Mouse (Mus musculus) naive thymus-derived CD4-positive, alpha-beta T cell, adult 2 months (primary cell): ENCODE data around the gene Gm17571.

Experiments
- DNase-seq: peaks from one replicate; pipeline ENCODE4 v3.0.0-alpha.2; 2011; ENCODE audit warnings: low read depth

Gene Gm17571

DNA sequence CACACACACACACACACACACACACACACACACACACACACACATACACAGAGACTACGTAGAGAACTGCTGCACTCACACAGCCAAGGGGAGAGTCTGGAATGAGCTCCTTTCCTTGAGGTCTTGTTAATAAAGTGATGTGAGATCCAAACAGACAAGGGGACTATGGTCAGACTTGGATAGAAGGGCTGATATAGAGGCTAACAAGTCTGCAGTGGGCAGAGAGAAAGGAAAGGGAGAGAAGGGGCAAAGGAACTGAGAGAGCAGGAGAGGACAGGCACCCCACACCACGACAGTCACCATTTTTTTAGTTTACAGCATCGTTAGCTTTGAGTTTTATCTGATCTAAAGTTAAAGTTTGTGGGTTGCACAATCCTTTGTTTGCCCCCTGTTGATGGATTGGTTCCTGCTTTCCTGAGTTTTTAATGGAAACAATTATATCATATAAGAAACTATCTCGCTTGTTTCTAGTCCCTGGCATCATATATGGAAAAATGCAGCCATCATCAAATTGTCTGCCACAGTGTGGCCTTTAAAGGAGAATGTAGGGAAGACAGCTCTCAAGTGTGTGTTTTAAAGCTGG lies at the start of gene Gm17571:
Gm17571 (minus strand) TSS at position 51 of the 583 bp plus-strand sequence.
- DNase-seq, result no peak

GRCm38 (mm10) chr9:13495530-13495929 lies 49.0 kb upstream of the Gm17571 start:
- no peak for DNase-seq

DNA sequence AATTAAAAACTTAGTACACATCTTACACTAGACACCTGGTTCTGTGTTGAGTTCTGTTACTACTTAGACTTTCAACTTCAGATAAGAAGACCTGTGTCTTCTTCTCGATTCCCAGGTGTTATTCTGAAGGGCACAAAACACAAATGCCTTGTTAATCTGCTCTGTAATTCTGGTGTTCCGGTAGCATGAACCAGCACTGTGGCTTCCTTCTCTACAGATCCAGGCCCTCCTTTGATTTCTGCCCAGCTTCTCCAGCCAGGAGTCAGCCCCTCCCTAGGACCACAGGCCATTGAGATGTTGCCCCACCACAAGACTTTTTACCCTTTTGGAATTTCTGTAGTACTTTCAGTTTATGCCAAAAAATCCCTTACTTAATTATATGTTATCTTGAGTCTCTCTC lies 47.2 kb upstream of the Gm17571 start:
- no peak for DNase-seq

GRCm38 (mm10) chr9:13492807-13493206 lies 46.3 kb upstream of the Gm17571 start:
- DNase-seq, result no peak

- no peak for DNase-seq
Observed at GRCm38 (mm10) chr9:13491854-13492620, 45.5 kb upstream of the Gm17571 start.

- DNase-seq, result no peak
Observed at GRCm38 (mm10) chr9:13491107-13491506, 44.6 kb upstream of the Gm17571 start.

DNA sequence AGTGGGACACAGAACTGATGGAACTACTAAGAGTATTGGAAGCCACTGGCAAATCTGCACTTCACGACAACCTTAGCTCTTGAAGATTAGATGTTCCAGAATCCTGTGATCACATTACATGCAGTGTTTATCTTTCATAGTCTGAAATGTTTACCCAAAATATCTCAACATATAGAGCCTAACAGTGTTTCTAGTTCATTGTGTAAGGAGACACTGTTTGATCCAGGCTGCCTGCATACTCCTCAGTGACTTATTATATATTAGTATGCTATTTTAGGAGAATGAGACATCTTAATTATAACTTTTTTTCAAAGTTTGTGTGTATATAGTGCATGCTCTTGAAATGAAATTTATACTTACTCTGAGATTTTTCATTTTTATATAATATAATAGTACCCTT lies 39.4 kb upstream of the Gm17571 start:
- DNase-seq, result no peak

- DNase-seq, result peak; percentile 38
Observed at GRCm38 (mm10) chr9:13484267-13485240, 38.0 kb upstream of the Gm17571 start.

DNA sequence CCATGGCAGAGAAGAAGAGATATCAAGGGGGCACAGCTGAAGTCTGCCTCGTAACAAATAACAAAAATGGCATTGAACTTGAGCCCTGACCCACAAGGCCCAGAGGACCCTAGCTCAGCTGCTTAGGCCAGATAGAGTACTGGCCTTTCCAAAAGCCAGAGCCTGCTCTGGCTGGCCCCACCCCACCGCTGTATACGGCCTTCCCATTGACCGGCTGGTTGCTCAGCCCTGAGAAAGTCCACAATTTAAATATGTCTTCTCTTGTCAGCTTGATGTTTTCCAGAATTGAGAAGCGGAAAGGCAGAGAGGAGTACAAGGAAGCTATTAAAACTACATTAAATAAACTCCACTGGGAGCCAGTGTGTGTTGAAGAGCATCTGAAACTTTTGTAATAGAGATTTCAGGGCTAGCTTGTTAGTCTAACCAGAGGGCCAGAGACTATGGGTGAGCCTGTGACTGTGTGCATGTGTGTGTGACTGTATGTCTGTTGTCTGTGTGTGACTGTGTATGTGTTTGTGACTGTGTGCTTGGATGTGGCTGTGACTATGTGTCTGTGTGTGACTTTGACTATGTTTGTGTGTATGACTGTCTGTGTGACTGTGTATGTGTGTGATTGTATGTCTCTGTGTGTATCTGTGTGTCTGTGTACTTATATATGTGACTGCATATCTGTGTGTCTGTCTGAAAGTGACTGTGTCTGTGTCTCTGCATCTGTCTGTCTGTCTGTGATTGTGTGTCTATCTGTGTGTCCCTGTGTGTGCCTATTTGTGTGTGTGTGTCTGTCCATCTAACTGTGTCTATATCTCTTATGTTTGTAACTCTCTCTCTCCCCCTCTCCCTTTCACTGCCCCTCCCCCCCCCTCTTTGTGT lies 36.9 kb upstream of the Gm17571 start:
- peak; percentile 27 for DNase-seq

- no peak for DNase-seq
Observed at GRCm38 (mm10) chr9:13479275-13479674, 32.7 kb upstream of the Gm17571 start.

DNA sequence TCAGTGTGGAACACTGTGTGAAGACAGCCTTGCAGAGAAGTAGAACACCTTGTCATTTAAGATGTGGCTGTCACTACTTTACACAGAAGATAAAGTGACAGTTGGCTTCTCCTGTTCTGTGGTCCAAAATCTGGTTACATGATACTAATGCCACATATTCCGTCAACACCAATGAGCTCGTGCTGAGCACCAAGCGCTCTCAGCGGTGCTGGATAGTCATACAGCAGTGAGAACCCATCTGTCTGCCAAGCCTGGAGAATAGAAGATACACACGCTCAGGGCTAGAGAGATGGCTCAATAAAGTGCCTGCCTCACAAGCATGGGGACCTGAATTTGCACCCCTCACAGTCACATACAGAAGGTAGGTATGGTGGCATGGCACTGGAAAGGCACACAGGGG lies 28.4 kb upstream of the Gm17571 start:
- no peak for DNase-seq

- peak; percentile 76 for DNase-seq
Observed at GRCm38 (mm10) chr9:13470013-13470412, 23.5 kb upstream of the Gm17571 start.

- DNase-seq, result peak; percentile 63
Observed at GRCm38 (mm10) chr9:13468778-13469177, 22.2 kb upstream of the Gm17571 start.

DNA sequence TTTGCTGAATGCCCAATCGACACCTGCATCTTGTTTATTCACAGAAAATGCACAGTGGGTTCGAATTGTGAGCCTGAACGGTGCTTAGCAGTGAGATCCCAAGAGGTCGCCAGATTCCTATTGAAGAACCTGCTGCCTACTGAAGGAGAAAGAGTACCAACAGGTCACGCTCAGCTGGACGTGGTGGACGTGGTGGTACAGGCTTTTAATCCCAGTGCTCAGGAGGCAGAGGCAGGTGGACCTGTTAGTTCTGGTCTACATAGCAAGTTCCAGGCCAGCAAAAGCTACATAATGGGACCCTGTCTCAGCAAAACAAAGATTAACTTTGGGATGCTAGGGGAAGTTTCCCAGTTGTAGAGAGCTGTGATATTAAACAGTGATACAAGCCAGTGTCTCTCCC lies 21.2 kb upstream of the Gm17571 start:
- no peak for DNase-seq

DNA sequence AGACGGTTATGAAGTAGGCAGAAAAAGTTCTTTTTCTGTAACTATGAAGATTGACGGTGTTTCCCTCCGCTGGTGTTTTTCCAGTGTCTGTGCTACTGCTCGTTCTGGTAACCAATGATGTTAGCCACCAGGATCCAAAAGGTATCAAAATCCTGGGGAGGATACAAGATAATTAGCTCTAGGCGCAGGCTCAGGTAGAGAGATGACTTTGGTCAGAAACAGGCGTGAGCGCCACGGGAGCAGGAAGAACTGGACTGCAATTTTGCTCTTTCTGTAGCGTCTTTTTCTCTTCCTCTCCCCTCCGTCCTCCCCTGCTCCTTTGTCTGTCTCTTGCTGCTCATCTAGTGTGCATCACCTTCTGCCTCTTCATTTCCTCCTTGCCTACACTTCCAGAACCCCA lies 20.3 kb upstream of the Gm17571 start:
- DNase-seq, result no peak

DNA sequence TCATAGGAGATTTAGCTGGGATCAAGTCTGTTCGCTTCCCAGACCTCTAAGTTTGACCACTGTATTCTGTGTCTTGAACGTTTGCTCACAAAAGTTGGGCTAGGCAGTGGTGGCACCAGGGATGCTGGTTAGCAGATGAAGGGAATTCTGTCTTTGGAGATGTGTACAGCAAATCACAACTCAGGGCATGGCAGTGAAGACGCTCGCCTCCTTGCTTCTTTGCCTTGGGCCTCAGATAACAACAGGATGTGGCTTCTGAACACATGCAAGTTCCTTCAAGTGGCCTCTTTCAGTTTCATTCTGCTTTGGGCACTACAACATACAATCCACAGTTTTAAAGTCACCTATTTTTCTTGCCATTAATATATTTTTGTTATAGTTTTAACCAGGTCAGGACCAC lies 19.8 kb upstream of the Gm17571 start:
- peak; percentile 87 for DNase-seq

- peak; percentile 62 for DNase-seq
Observed at GRCm38 (mm10) chr9:13465358-13466020, 18.9 kb upstream of the Gm17571 start.

GRCm38 (mm10) chr9:13460926-13461325 lies 14.4 kb upstream of the Gm17571 start:
- no peak for DNase-seq

DNA sequence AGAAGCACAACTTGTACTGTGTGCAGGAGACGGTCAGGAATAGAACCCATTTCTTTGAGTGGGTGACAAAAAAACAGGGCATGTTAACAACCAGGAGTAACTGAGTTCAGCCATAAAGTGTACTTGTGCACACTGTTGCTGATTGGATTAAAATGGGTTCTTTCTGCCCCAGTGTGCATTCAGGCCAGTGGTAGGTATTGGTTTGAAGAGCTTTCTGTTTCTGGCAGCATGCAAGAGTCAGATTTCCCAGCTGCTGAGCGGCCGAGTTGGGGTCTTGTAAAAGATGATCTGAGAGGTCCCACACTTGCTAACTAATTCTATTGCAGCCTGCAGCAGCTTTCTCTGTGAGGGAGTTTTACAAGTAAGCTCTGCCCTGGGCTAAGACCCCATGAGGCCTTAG lies 13.5 kb upstream of the Gm17571 start:
- no peak for DNase-seq

GRCm38 (mm10) chr9:13459371-13459770 lies 12.8 kb upstream of the Gm17571 start:
- DNase-seq, result no peak

DNA sequence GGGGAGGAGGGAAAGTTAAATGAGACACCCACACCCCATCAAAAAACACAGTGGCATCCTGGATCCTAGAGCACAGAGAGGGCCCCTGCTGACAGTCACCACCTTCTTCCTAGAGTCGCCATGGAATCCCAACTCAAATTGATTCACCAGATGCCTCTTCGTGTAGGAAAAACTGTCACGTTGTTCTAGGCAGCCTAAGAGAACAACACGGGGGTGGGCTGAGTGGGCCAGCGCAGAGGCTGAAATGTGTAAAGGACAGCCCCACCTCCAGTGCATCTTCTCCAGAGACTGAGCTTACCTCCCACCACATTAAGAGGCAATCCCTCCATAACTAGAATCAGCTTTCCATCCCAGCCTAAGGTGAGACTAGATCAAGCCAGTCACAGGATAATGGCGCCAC lies 11.2 kb upstream of the Gm17571 start:
- DNase-seq, result no peak
